Mouse (Mus musculus) limb, embryonic 15.5 days (tissue): ENCODE data around the gene Ptx3. TPM values are rescaled to one million over a fixed set of nuclear protein-coding genes. Genes with fewer than 3 reads are reported as not detected.
"Not testable (repeated sequence)": the region's sequence is repeated elsewhere in the genome, so short reads cannot be mapped to it uniquely, and the experiment has no call there.

Experiments
- ATAC-seq: fragments of 200-750 bp; cut with Nextera tagmentation; 2 replicates; pipeline ENCODE4 v1.8.0; 2017; ENCODE audit warnings: low read depth, moderate TSS enrichment; ENCODE audit not compliant: insufficient number of reproducible peaks, low FRiP score, low TSS enrichment
- H3K27ac ChIP-seq: fragments of 300-500 bp; sonication (generic); 2 replicates; pipeline ENCODE4 v1.5.1; 2015; ENCODE audit warnings: moderate library complexity, mild to moderate bottlenecking, inconsistent platforms
- H3K27me3 ChIP-seq: fragments of 300-500 bp; sonication (generic); 2 replicates; pipeline ENCODE4 v1.6.1; 2015; ENCODE audit warnings: inconsistent platforms
- H3K36me3 ChIP-seq: fragments of 300-500 bp; sonication (generic); 2 replicates; pipeline ENCODE4 v1.6.1; 2015; ENCODE audit warnings: inconsistent platforms
- H3K4me1 ChIP-seq: fragments of 300-500 bp; sonication (generic); 2 replicates; pipeline ENCODE4 v1.6.1; 2015; ENCODE audit warnings: inconsistent platforms
- H3K4me2 ChIP-seq: fragments of 300-500 bp; sonication (generic); 2 replicates; pipeline ENCODE4 v1.6.1; 2015; ENCODE audit warnings: mild to moderate bottlenecking, inconsistent platforms
- H3K4me3 ChIP-seq: fragments of 300-500 bp; sonication (generic); 2 replicates; pipeline ENCODE4 v1.5.1; 2015; ENCODE audit warnings: mild to moderate bottlenecking, inconsistent platforms
- H3K9ac ChIP-seq: fragments of 300-500 bp; sonication (generic); 2 replicates; pipeline ENCODE4 v1.6.1; 2015; ENCODE audit warnings: inconsistent platforms
- H3K9me3 ChIP-seq: fragments of 300-500 bp; sonication (generic); 2 replicates; pipeline ENCODE4 v1.6.1; 2016; ENCODE audit warnings: inconsistent platforms
- WGBS: fragments of 180-500 bp; shearing (Covaris S2); methylation state at CpG from one replicate; pipeline ENCODE4 v1.1.7; 2015; 5-methylcytosine and 5-hydroxymethylcytosine counted together
- polyA plus RNA-seq: library from polyadenylated mRNA; unstranded; fragments of >200 nt; fragmentation: Nextera tagmentation; extraction: Ambion mirVana; gene quantifications from 2 replicates; pipeline ENCODE4 v1.2.1, GENCODE M21; 2015

The Ptx3 gene
- 31.9 and 43.6 TPM in 2 replicates for polyA plus RNA-seq

DNA sequence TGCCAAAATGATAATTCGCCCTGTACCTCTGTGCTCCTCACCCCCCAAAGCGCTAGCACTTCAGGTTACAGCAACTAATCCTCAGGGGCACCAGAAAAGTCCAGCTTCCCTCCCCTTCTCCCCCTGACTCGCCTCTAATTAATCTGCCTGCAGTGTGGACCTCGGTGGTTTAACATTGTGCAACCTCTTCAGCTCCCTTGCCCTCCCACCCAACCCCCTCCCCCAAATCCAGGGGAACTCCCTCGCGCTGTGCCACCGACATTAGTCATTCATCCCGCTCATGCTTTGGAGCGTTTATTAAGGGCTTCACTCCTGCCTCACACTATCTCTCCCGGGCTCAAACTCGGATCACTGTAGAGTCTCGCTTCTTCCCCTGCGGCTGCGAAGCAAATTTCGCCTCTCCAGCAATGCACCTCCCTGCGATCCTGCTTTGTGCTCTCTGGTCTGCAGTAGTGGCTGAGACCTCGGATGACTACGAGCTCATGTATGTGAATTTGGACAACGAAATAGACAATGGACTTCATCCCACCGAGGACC lies at the start of gene Ptx3:
Gene Ptx3, plus strand, starts transcription at position 256 of the 537 bp plus-strand sequence.
- Histone ChIP-seq H3K4me3 (peak within 1 kb of the TSS; percentile 59), H3K27me3 (no peaks in the 10 kb centered on the region), H3K9ac (peak within 1 kb of the TSS; percentile 63), H3K4me2 (peak within 1 kb of the TSS; percentile 89), H3K36me3 (peaks cover 2% of the 10 kb centered on the region; the same call in 1 of the 2 replicates), H3K27ac (peak within 1 kb of the TSS; percentile 85), H3K9me3 (no peaks in the 10 kb centered on the region), H3K4me1 (peaks cover 8% of the 10 kb centered on the region)
- ATAC-seq = no peak
- WGBS = 4% methylated on average over 20 of the region's 20 CpGs

GRCm38 (mm10) chr3:66172907-66173306 lies 46.8 kb upstream of the Ptx3 start:
- H3K9me3 ChIP-seq = no peaks in the 10 kb centered on the region
- no peak overlapping the region for H3K9ac ChIP-seq
- H3K4me2 ChIP-seq = no peak overlapping the region
- H3K4me3 ChIP-seq = no peak overlapping the region
- ATAC-seq = peak; percentile 30; the same call in 1 of the 2 replicates
- no peaks in the 10 kb centered on the region for H3K27me3 ChIP-seq
- no peaks in the 10 kb centered on the region for H3K36me3 ChIP-seq
- H3K27ac ChIP-seq = peak overlapping the region; percentile 79
- 19% methylated on average over 5 of the region's 5 CpGs for WGBS
- H3K4me1 ChIP-seq = peaks cover 8% of the 10 kb centered on the region; the same call in 1 of the 2 replicates

GRCm38 (mm10) chr3:66179647-66180046 lies 40.1 kb upstream of the Ptx3 start:
- WGBS = 70% methylated on average over 2 of the region's 2 CpGs
- Histone ChIP-seq H3K4me1 (no peaks in the 10 kb centered on the region), H3K27ac (no peak overlapping the region), H3K9ac (no peak overlapping the region), H3K27me3 (no peaks in the 10 kb centered on the region), H3K9me3 (no peaks in the 10 kb centered on the region), H3K4me3 (no peak overlapping the region), H3K4me2 (no peak overlapping the region), H3K36me3 (no peaks in the 10 kb centered on the region)
- no peak for ATAC-seq

DNA sequence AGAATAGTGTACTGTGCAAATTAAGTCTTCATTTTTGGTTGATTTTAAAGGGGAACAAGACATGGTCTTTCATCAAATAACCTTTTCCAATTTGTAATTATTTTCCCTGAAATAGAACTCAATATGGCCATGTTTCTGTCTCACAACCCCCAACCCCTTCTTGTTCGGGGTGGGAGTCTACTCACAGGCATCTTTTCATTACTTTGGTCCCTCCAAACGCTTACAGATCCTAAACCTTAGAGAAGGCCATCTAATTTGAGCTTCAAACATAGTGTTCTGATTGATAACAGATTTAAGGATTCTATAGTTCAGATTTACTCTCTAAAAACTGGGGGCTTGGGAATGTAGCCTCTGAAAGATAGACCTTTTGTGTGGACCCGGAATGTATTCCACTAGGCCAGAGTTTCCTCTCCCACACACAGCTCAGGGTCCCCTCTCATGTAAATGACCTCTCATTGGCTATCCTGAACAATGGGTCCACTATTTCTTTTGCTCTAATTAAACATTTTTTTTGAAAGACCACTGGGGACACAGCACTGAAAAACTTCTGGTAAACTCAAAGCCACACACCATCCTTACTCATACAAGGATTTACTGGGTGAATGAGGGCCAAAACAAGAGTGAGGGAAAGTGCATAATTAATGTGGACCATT lies 25.7 kb upstream of the Ptx3 start:
- no peak overlapping the region for H3K4me2 ChIP-seq
- no peaks in the 10 kb centered on the region for H3K27me3 ChIP-seq
- no peaks in the 10 kb centered on the region for H3K9me3 ChIP-seq
- no peaks in the 10 kb centered on the region for H3K4me1 ChIP-seq
- no peak for ATAC-seq
- H3K27ac ChIP-seq = no peak overlapping the region
- no peak overlapping the region for H3K4me3 ChIP-seq
- H3K36me3 ChIP-seq = no peaks in the 10 kb centered on the region
- H3K9ac ChIP-seq = no peak overlapping the region
- WGBS = 63% methylated on average over 3 of the region's 3 CpGs

DNA sequence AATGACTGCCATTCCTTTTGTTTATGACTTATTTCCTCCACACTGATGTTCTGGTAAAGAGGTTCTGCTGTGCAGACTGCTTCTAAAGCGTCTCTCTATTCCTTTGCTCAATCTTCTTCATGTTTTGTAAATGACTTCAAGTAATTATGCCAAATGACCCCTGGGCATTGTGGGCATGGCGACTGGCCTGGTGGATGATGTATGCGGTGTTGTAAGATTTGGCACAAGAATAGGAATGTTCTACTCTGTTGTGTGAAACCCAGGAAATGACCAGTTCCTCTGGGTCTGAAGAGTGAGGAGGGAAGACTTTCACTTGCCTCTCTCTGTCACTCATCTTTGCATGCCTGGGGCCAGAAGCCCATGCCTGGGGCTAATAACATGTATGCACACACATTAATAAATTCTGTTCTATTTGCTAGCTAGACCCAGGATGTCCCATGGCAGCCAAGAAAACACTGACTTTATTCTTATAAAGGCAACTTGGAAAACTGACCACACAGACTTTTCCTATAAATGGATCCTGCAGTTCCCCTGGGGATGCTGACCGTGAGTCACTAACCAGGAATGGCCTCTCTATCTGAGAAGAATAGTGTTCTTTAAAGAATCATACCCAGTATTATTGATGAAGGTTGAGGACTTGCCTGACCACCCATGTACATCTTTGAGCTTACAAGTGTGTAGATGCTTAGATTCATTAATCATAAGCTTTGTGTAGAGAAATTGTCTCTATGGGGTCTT lies 10.7 kb upstream of the Ptx3 start:
- H3K9me3 ChIP-seq = no peaks in the 10 kb centered on the region
- no peak overlapping the region for H3K4me3 ChIP-seq
- no peak for ATAC-seq
- H3K27me3 ChIP-seq = no peaks in the 10 kb centered on the region
- 62% methylated on average over 4 of the region's 4 CpGs for WGBS
- no peaks in the 10 kb centered on the region for H3K36me3 ChIP-seq
- no peak overlapping the region for H3K9ac ChIP-seq
- H3K27ac ChIP-seq = no peak overlapping the region
- H3K4me1 ChIP-seq = no peaks in the 10 kb centered on the region
- no peak overlapping the region for H3K4me2 ChIP-seq

GRCm38 (mm10) chr3:66213524-66213923 lies 6.2 kb upstream of the Ptx3 start:
- no peaks in the 10 kb centered on the region for H3K36me3 ChIP-seq
- H3K27ac ChIP-seq = no peak overlapping the region
- no peak overlapping the region for H3K9ac ChIP-seq
- no peaks in the 10 kb centered on the region for H3K27me3 ChIP-seq
- no peak overlapping the region for H3K4me2 ChIP-seq
- no peak overlapping the region for H3K4me3 ChIP-seq
- no peaks in the 10 kb centered on the region for H3K9me3 ChIP-seq
- 91% methylated on average over 1 of the region's 1 CpGs for WGBS
- ATAC-seq = no peak
- no peaks in the 10 kb centered on the region for H3K4me1 ChIP-seq

DNA sequence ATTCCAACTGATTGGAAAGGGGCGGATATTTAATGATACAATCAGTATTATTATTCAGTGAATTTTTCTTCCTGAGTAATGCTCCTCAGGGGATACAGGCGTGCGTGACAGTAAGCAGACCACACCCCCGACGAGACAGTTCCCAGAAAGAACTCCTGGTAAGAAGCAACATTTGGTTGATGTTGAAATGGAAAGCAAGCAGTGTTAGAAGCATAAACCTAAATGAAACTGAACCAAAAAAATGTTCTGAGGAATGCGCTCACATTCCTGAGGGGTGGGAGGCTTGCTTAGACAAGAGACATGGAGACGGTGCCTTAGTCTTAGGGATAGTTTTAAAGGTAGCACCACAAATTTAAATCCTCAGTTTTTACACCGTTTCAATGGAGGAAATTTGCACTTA lies 4.0 kb upstream of the Ptx3 start:
- no peaks in the 10 kb centered on the region for H3K9me3 ChIP-seq
- 0 out of 2 replicates have a peak, but pooled peaks cover 6% of the 10 kb centered on the region for H3K4me1 ChIP-seq
- no peak overlapping the region for H3K9ac ChIP-seq
- ATAC-seq = no peak
- H3K27ac ChIP-seq = no peak overlapping the region
- no peaks in the 10 kb centered on the region for H3K27me3 ChIP-seq
- H3K36me3 ChIP-seq = no peaks in the 10 kb centered on the region
- no peak overlapping the region for H3K4me2 ChIP-seq
- WGBS = 23% methylated on average over 8 of the region's 8 CpGs
- no peak overlapping the region for H3K4me3 ChIP-seq

DNA sequence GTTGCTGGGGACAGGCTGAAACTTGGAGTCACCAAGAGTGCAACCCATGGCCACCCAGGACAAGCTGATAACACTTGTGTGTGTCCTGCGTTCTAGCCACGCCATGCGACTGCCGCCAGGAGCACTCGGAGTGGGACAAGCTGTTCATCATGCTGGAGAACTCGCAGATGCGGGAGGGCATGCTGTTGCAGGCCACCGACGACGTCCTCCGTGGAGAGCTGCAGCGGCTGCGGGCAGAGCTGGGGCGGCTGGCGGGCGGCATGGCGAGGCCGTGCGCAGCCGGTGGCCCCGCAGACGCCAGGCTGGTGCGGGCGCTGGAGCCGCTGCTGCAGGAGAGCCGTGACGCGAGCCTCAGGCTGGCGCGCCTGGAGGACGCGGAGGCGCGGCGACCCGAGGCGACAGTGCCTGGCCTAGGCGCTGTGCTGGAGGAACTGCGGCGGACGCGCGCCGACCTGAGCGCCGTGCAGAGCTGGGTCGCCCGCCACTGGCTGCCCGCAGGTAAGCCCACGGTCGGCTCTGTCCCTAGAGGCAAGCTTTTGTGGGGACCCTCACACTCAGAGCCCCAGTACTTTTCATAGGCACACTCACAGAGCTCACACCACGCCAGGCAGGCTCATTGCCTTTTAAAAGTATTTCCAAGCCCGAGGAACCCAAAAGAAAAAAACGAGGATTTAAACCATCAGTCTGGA lies 988 bp downstream of the Ptx3 start:
- H3K36me3 ChIP-seq = peaks cover 4% of the 10 kb centered on the region; the same call in 1 of the 2 replicates

DNA sequence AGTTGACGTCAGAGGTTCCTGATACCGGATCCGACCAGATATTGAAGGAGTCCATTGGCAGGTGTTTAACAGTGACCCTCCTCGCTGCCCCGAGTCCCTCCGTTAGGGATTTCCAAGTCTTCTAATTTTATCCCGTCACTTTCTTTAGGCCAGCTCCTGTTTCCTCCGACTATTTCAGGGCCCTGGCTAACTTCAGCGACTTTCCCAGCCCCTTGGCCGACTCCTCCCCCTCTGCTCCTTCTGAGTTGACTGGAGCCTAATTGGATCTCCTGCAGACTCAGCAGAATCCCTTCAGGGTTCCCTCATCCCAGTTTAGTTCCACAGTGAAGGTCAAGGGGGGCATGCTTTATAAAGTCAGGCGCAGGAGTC lies 1.5 kb downstream of the Ptx3 start:
- Histone ChIP-seq H3K27me3 (no peaks in the 10 kb centered on the region), H3K4me2 (peak overlapping the region; percentile 89), H3K9me3 (no peaks in the 10 kb centered on the region), H3K36me3 (peaks cover 4% of the 10 kb centered on the region; the same call in 1 of the 2 replicates), H3K27ac (peak overlapping the region; percentile 85), H3K4me1 (peaks cover 8% of the 10 kb centered on the region), H3K4me3 (peak overlapping the region; percentile 59), H3K9ac (peak overlapping the region; percentile 63)
- ATAC-seq = peak; percentile 61; the same call in 1 of the 2 replicates
- WGBS = 1% methylated on average over 11 of the region's 11 CpGs

More for the DNA sequence above, 988 bp downstream of the Ptx3 start:
- WGBS = under 1% methylated on average over 52 of the region's 54 CpGs
- Histone ChIP-seq H3K9ac (peak overlapping the region; percentile 63), H3K27me3 (no peaks in the 10 kb centered on the region), H3K9me3 (no peaks in the 10 kb centered on the region), H3K4me3 (peak overlapping the region; percentile 59), H3K27ac (peak overlapping the region; percentile 85), H3K4me1 (peaks cover 8% of the 10 kb centered on the region), H3K4me2 (peak overlapping the region; percentile 89)
- ATAC-seq = 0 out of 2 replicates have a peak, but pooled peaks have one; percentile 69

DNA sequence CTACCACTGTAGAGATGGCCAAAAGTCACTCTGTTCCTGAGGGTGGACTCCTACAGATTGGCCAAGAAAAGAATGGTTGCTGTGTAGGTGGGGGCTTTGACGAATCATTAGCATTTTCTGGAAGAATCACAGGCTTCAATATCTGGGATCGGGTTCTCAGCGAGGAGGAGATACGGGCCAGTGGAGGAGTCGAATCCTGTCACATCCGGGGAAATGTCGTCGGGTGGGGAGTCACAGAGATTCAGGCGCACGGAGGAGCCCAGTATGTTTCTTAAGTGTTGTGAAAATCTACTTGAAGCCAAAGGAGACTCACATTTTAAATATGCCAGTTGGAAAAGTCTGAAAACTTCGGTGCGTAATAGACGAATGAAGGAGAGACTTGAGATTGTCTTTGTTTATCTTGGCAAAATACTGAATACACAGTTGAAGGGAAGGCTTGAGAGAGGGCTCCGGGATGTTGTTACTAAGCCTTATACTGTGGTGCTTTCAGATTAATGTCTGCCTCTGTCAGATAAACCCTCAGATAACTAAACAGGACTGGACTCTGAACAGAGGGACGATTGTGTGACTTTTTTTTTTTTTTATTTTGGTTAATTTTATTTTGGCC lies 5.3 kb downstream of the Ptx3 start:
- Histone ChIP-seq H3K4me2 (no peak overlapping the region), H3K4me3 (no peak overlapping the region), H3K9me3 (no peaks in the 10 kb centered on the region), H3K4me1 (peaks cover 2% of the 10 kb centered on the region), H3K36me3 (peaks cover 4% of the 10 kb centered on the region; the same call in 1 of the 2 replicates), H3K27ac (no peak overlapping the region), H3K27me3 (no peaks in the 10 kb centered on the region), H3K9ac (no peak overlapping the region)
- ATAC-seq = no peak
- WGBS = 77% methylated on average over 15 of the region's 15 CpGs

GRCm38 (mm10) chr3:66236234-66236871 lies 16.6 kb downstream of the Ptx3 start:
- H3K4me1 ChIP-seq, H3K27me3 ChIP-seq: not testable (repeated sequence)
- 41% methylated on average over 4 of the region's 4 CpGs for WGBS

More at GRCm38 (mm10) chr3:66236234-66236871, 16.6 kb downstream of the Ptx3 start:
- H3K9ac ChIP-seq, ATAC-seq, H3K9me3 ChIP-seq, H3K4me2 ChIP-seq, H3K4me3 ChIP-seq, H3K36me3 ChIP-seq, H3K27ac ChIP-seq: not testable (repeated sequence)
